In genomic region chr13:43131741-43132191, GRCm38 (mm10) we compare ENCODE assay signal across 8 mouse cellular contexts. TPM values are rescaled to one million over a fixed set of nuclear protein-coding genes. Genes with fewer than 3 reads are reported as not detected.
DNase-seq lines count a peak whose midpoint lies in the region; ATAC-seq and TF ChIP-seq lines count a peak whose summit lies in the region.
"Had no signal": no experiment of that assay in that cellular context is flagged by ENCODE, and none has a peak within 500 bp of the region (broad histone marks: within the 10 kb centered on the region; RNA-seq: fewer than 3 reads in every experiment).

No protein-coding gene starts in this region.

- H3K27me3 ChIP-seq in lung, embryonic 15.5 days = no peaks in the 10 kb centered on the region
- no peaks in the 10 kb centered on the region for H3K27me3 ChIP-seq in heart, embryonic 11.5 days (ENCODE audit: control insufficient read depth, insufficient read depth, low read length)
- no peaks in the 10 kb centered on the region for H3K27me3 ChIP-seq in kidney, adult 2 months (replicated peaks; ENCODE audit: control insufficient read depth, insufficient read depth, low read length)
- H3K27me3 ChIP-seq: forebrain, embryonic 15.5 days had no signal

- peak; percentile 61; the same call in 1 of the 2 replicates for ATAC-seq in lung, embryonic 15.5 days (ENCODE audit: borderline replicate concordance, extremely low read depth, low FRiP score, low TSS enrichment)
- ATAC-seq in heart, embryonic 11.5 days (replicated peaks; ENCODE audit: insufficient number of reproducible peaks, low FRiP score, low TSS enrichment) = no peak; the same call in 1 of the 2 replicates
- ATAC-seq: forebrain, embryonic 15.5 days had no signal

- no peaks in the 10 kb centered on the region for H3K36me3 ChIP-seq in lung, embryonic 15.5 days
- no peaks in the 10 kb centered on the region for H3K36me3 ChIP-seq in heart, embryonic 11.5 days (ENCODE audit: control insufficient read depth, insufficient read depth, low read length)
- H3K36me3 ChIP-seq in kidney, adult 2 months (ENCODE audit: control insufficient read depth, insufficient read depth, low read length) = no peaks in the 10 kb centered on the region

- H3K4me2 ChIP-seq in lung, embryonic 15.5 days = no peak overlapping the region
- H3K4me2 ChIP-seq in heart, embryonic 11.5 days = no peak overlapping the region
- H3K4me2 ChIP-seq: forebrain, embryonic 15.5 days had no signal

- H3K9me3 ChIP-seq in lung, embryonic 15.5 days = no peaks in the 10 kb centered on the region
- no peaks in the 10 kb centered on the region for H3K9me3 ChIP-seq in heart, embryonic 11.5 days (replicated peaks; ENCODE audit: control insufficient read depth, low read length)
- H3K9me3 ChIP-seq: forebrain, embryonic 15.5 days had no signal

- peak overlapping the region; percentile 88 for H3K27ac ChIP-seq in lung, embryonic 15.5 days
- H3K27ac ChIP-seq in heart, embryonic 11.5 days (ENCODE audit: low read depth, low read length) = peak overlapping the region; percentile 84
- peak overlapping the region; percentile 74; the same call in 1 of the 2 replicates for H3K27ac ChIP-seq in kidney, adult 2 months (ENCODE audit: insufficient read depth, low read depth, low read length)
- H3K27ac ChIP-seq: forebrain, embryonic 15.5 days had no signal

- no peak for DNase-seq in lung, adult 2 months
- peak; percentile 57 for DNase-seq in kidney, adult 2 months
- DNase-seq in ovary, postnatal 36 days (ENCODE audit: low spot score) = peak; percentile 52
- DNase-seq in left cerebral cortex, postnatal 10 days (ENCODE audit: extremely low spot score in 1 of 2, low spot score in 2 of 2) = no peak
- DNase-seq in layer of hippocampus, postnatal 36 days = no peak

- TF ChIP-seq POLR2A in lung, adult 2 months (IDR thresholded peaks at IDR 0.05; ENCODE audit: borderline replicate concordance, extremely low read depth, low read depth, low read length) = no peak
- TF ChIP-seq POLR2A in kidney, adult 2 months (IDR thresholded peaks at IDR 0.05; ENCODE audit: low read depth, low read length) = no peak

- peaks cover 26% of the 10 kb centered on the region for H3K4me1 ChIP-seq in lung, embryonic 15.5 days
- peaks cover 3% of the 10 kb centered on the region for H3K4me1 ChIP-seq in lung, adult 2 months (ENCODE audit: control insufficient read depth, insufficient read depth, low read length)
- H3K4me1 ChIP-seq in heart, embryonic 11.5 days (ENCODE audit: control insufficient read depth, insufficient read depth, low read length) = peaks cover 31% of the 10 kb centered on the region
- H3K4me1 ChIP-seq in kidney, adult 2 months (ENCODE audit: control insufficient read depth, insufficient read depth, low read length) = peaks cover 10% of the 10 kb centered on the region

- intact Hi-C loops in left cerebral cortex, postnatal 10 days (cut with DNase I) = no loop called here

- TF ChIP-seq CTCF in lung, adult 2 months (IDR thresholded peaks at IDR 0.05; ENCODE audit: insufficient read depth, low read length) = no peak
- TF ChIP-seq CTCF in kidney, adult 2 months (conservative IDR thresholded peaks at IDR 0.05; ENCODE audit: insufficient read depth, insufficient read length, low read depth, low read length) = no peak

- 30% methylated on average over 10 of the region's 10 CpGs for WGBS in lung, embryonic 15.5 days
- WGBS in lung, adult 2 months = 53% methylated on average over 10 of the region's 10 CpGs
- WGBS in heart, embryonic 11.5 days (ENCODE audit: insufficient replicate concordance) = 32% methylated on average over 10 of the region's 10 CpGs
- WGBS in kidney, adult 2 months = 57% methylated on average over 10 of the region's 10 CpGs

- no peak overlapping the region for H3K4me3 ChIP-seq in lung, embryonic 15.5 days
- no peak overlapping the region for H3K4me3 ChIP-seq in lung, adult 2 months (replicated peaks; ENCODE audit: extremely low read depth, low read depth, low read length)
- H3K4me3 ChIP-seq in heart, embryonic 11.5 days (ENCODE audit: low read depth, low read length) = no peak overlapping the region
- no peak overlapping the region for H3K4me3 ChIP-seq in kidney, adult 2 months (ENCODE audit: insufficient read depth, low read depth, low read length)
- H3K4me3 ChIP-seq: forebrain, embryonic 15.5 days had no signal

- H3K9ac ChIP-seq in lung, embryonic 15.5 days = no peak overlapping the region
- H3K9ac ChIP-seq in heart, embryonic 11.5 days (ENCODE audit: low read depth, low read length) = peak overlapping the region; percentile 54
- H3K9ac ChIP-seq: forebrain, embryonic 15.5 days had no signal

RNA-seq across cellular contexts. Expression of gene Tbc1d7, which starts 39.5 kb away (rescaled TPM):
- polyA plus RNA-seq in lung, embryonic 15.5 days (2015; fragmentation: Nextera tagmentation; extraction: Ambion mirVana) = 48.4 and 50.2 TPM in 2 replicates
- polyA plus RNA-seq in lung, adult 2 months (2012; rRNA removed) = 8.1 and 16.5 TPM in 2 replicates
- polyA plus RNA-seq in heart, embryonic 11.5 days (2014; fragmentation: Nextera tagmentation; extraction: Ambion mirVana) = 51.1 and 54.2 TPM in 2 replicates
- polyA plus RNA-seq in kidney, adult 2 months (2012; rRNA removed) = 26.3 and 33.7 TPM in 2 replicates
- 10 to 100 TPM; 35.9 to 36.0 TPM for total RNA-seq in left cerebral cortex, postnatal 10 days (2021)
- 10 to 100 TPM; 26.2 to 27.2 TPM for total RNA-seq in layer of hippocampus, postnatal 36 days (2021)

Comparison
In these comparisons a context has a peak if more than half of its experiments do, and no peak if none do; other contexts are left out.
1. DNase-seq: peak in kidney, adult 2 months (single experiment) and ovary, postnatal 36 days (single experiment); none in lung, adult 2 months (single experiment), left cerebral cortex, postnatal 10 days (0 of 2) and layer of hippocampus, postnatal 36 days (0 of 2).
2. Peak in every context shown above with its lines, with median percentiles within 50 percentile points of each other: H3K27ac ChIP-seq.